Mouse (Mus musculus) heart, adult 2 months (tissue): ENCODE measurements around the gene Lpcat2b.

Experiments
- CTCF ChIP-seq: fragments of 200-600 bp; IDR thresholded peaks from 2 replicates; pipeline ENCODE4 v1.8.1; 2022; ENCODE audit warnings: antibody characterized with exemption, mild to moderate bottlenecking, moderate library complexity
- POLR2A ChIP-seq: fragments of 200-500 bp; IDR thresholded peaks from 2 replicates; pipeline ENCODE4 v1.6.1; 2011; ENCODE audit warnings: mild to moderate bottlenecking, low read depth, low read length, control low read depth; ENCODE audit not compliant: insufficient read depth

GRCm38 (mm10) chr5:107467098-107467497, 35.7 kb downstream of the Lpcat2b start:
- TF ChIP-seq CTCF: no peak
- no peak for TF ChIP-seq POLR2A
